Mouse (Mus musculus): ENCODE data around the gene Usp20. TPM values are rescaled to one million over a fixed set of nuclear protein-coding genes. Genes with fewer than 3 reads are reported as not detected.

Usp20 gene
- polyA plus RNA-seq, 1 experiment from 2014 or later: 43.0 TPM

GRCm38 (mm10) chr2:31024618-31025370 lies 42.7 kb downstream of the Usp20 start:
- WGBS: 30% methylated on average over 5 of the region's 5 CpGs
- Histone ChIP-seq H3K27me3 (replicated peaks) (no peaks in the 10 kb centered on the region), H3K4me1 (no peaks in the 10 kb centered on the region), H3K9me3 (no peaks in the 10 kb centered on the region), H3K9ac (no peak overlapping the region), H3K27ac (no peak overlapping the region), H3K4me2 (replicated peaks) (no peak overlapping the region), H3K4me3 (no peak overlapping the region), H3K36me3 (peaks cover 42% of the 10 kb centered on the region)
- ATAC-seq (ENCODE audit: low FRiP score, low read depth): no peak

GRCm38 (mm10) chr2:31025458-31025857 lies 43.4 kb downstream of the Usp20 start:
- Histone ChIP-seq H3K9me3 (no peaks in the 10 kb centered on the region), H3K36me3 (peaks cover 39% of the 10 kb centered on the region), H3K4me2 (replicated peaks) (no peak overlapping the region), H3K27me3 (replicated peaks) (no peaks in the 10 kb centered on the region), H3K27ac (no peak overlapping the region), H3K9ac (no peak overlapping the region), H3K4me3 (no peak overlapping the region), H3K4me1 (no peaks in the 10 kb centered on the region)
- ATAC-seq (ENCODE audit: low FRiP score, low read depth): no peak
- 80% methylated on average over 3 of the region's 3 CpGs for WGBS

- WGBS: 72% methylated on average over 8 of the region's 8 CpGs
- Histone ChIP-seq H3K9me3 (no peaks in the 10 kb centered on the region), H3K27ac (no peak overlapping the region), H3K36me3 (peaks cover 32% of the 10 kb centered on the region), H3K4me1 (no peaks in the 10 kb centered on the region), H3K4me3 (no peak overlapping the region), H3K27me3 (replicated peaks) (no peaks in the 10 kb centered on the region), H3K9ac (no peak overlapping the region), H3K4me2 (replicated peaks) (no peak overlapping the region)
- ATAC-seq (ENCODE audit: low FRiP score, low read depth): no peak
Observed at GRCm38 (mm10) chr2:31026642-31027041, 44.6 kb downstream of the Usp20 start.

GRCm38 (mm10) chr2:31031972-31032371 lies 49.9 kb downstream of the Usp20 start:
- no peak overlapping the region for H3K4me2 ChIP-seq (replicated peaks)

GRCm38 (mm10) chr2:31036811-31037210 lies 54.7 kb downstream of the Usp20 start:
- no peak for ATAC-seq (ENCODE audit: low FRiP score, low read depth)
- Histone ChIP-seq H3K4me2 (replicated peaks) (no peak overlapping the region), H3K4me3 (no peak overlapping the region), H3K27me3 (replicated peaks) (no peaks in the 10 kb centered on the region), H3K4me1 (no peaks in the 10 kb centered on the region), H3K9me3 (no peaks in the 10 kb centered on the region), H3K27ac (no peak overlapping the region), H3K36me3 (peaks cover 65% of the 10 kb centered on the region), H3K9ac (no peak overlapping the region)
- 95% methylated on average over 6 of the region's 6 CpGs for WGBS

More at GRCm38 (mm10) chr2:31031972-31032371, 49.9 kb downstream of the Usp20 start:
- Histone ChIP-seq H3K9ac (no peak overlapping the region), H3K27ac (no peak overlapping the region), H3K4me3 (no peak overlapping the region), H3K27me3 (replicated peaks) (no peaks in the 10 kb centered on the region), H3K9me3 (no peaks in the 10 kb centered on the region), H3K36me3 (peaks cover 68% of the 10 kb centered on the region), H3K4me1 (no peaks in the 10 kb centered on the region)
- no peak for ATAC-seq (ENCODE audit: low FRiP score, low read depth)
- WGBS: 95% methylated on average over 7 of the region's 7 CpGs

GRCm38 (mm10) chr2:31040043-31040442 lies 58.0 kb downstream of the Usp20 start:
- H3K4me2 ChIP-seq (replicated peaks): no peak overlapping the region
- no peaks in the 10 kb centered on the region for H3K4me1 ChIP-seq
- H3K9me3 ChIP-seq: no peaks in the 10 kb centered on the region
- 97% methylated on average over 3 of the region's 3 CpGs for WGBS
- no peak overlapping the region for H3K27ac ChIP-seq
- H3K4me3 ChIP-seq: no peak overlapping the region
- H3K36me3 ChIP-seq: peaks cover 43% of the 10 kb centered on the region
- no peak for ATAC-seq (ENCODE audit: low FRiP score, low read depth)
- no peak overlapping the region for H3K9ac ChIP-seq
- no peaks in the 10 kb centered on the region for H3K27me3 ChIP-seq (replicated peaks)

GRCm38 (mm10) chr2:31040487-31040886 lies 58.4 kb downstream of the Usp20 start:
- Histone ChIP-seq H3K9ac (no peak overlapping the region), H3K27me3 (replicated peaks) (no peaks in the 10 kb centered on the region), H3K4me1 (no peaks in the 10 kb centered on the region), H3K36me3 (peaks cover 39% of the 10 kb centered on the region), H3K27ac (no peak overlapping the region), H3K9me3 (no peaks in the 10 kb centered on the region), H3K4me3 (no peak overlapping the region), H3K4me2 (replicated peaks) (no peak overlapping the region)
- no peak for ATAC-seq (ENCODE audit: low FRiP score, low read depth)
- WGBS: 84% methylated on average over 3 of the region's 3 CpGs

- Histone ChIP-seq H3K27me3 (replicated peaks) (no peaks in the 10 kb centered on the region), H3K4me2 (replicated peaks) (no peak overlapping the region), H3K36me3 (peaks cover 35% of the 10 kb centered on the region), H3K27ac (no peak overlapping the region), H3K9me3 (no peaks in the 10 kb centered on the region), H3K9ac (no peak overlapping the region), H3K4me3 (no peak overlapping the region), H3K4me1 (no peaks in the 10 kb centered on the region)
- WGBS: 91% methylated on average over 6 of the region's 6 CpGs
- ATAC-seq (ENCODE audit: low FRiP score, low read depth): no peak
Observed at GRCm38 (mm10) chr2:31041386-31041785, 59.3 kb downstream of the Usp20 start.

GRCm38 (mm10) chr2:31042881-31043280 lies 60.8 kb downstream of the Usp20 start:
- H3K9ac ChIP-seq: no peak overlapping the region
- H3K9me3 ChIP-seq: no peaks in the 10 kb centered on the region
- ATAC-seq (ENCODE audit: low FRiP score, low read depth): no peak
- no peaks in the 10 kb centered on the region for H3K4me1 ChIP-seq
- H3K27ac ChIP-seq: no peak overlapping the region
- H3K36me3 ChIP-seq: peaks cover 28% of the 10 kb centered on the region
- no peak overlapping the region for H3K4me2 ChIP-seq (replicated peaks)
- no peaks in the 10 kb centered on the region for H3K27me3 ChIP-seq (replicated peaks)
- no peak overlapping the region for H3K4me3 ChIP-seq
- WGBS: 92% methylated on average over 6 of the region's 6 CpGs

GRCm38 (mm10) chr2:31043856-31044255 lies 61.8 kb downstream of the Usp20 start:
- no peak overlapping the region for H3K9ac ChIP-seq
- H3K36me3 ChIP-seq: peaks cover 21% of the 10 kb centered on the region
- H3K27ac ChIP-seq: no peak overlapping the region
- no peak overlapping the region for H3K4me2 ChIP-seq (replicated peaks)
- H3K27me3 ChIP-seq (replicated peaks): no peaks in the 10 kb centered on the region
- H3K9me3 ChIP-seq: no peaks in the 10 kb centered on the region
- WGBS: 100% methylated on average over 1 of the region's 1 CpGs
- H3K4me3 ChIP-seq: no peak overlapping the region
- no peak for ATAC-seq (ENCODE audit: low FRiP score, low read depth)
- H3K4me1 ChIP-seq: no peaks in the 10 kb centered on the region

GRCm38 (mm10) chr2:31048037-31048436 lies 66.0 kb downstream of the Usp20 start:
- Histone ChIP-seq H3K36me3 (peaks cover 23% of the 10 kb centered on the region), H3K4me3 (no peak overlapping the region), H3K4me1 (no peaks in the 10 kb centered on the region), H3K9ac (no peak overlapping the region), H3K9me3 (no peaks in the 10 kb centered on the region), H3K27me3 (replicated peaks) (no peaks in the 10 kb centered on the region), H3K4me2 (replicated peaks) (no peak overlapping the region), H3K27ac (no peak overlapping the region)
- WGBS: 92% methylated on average over 6 of the region's 6 CpGs
- ATAC-seq (ENCODE audit: low FRiP score, low read depth): no peak

- H3K36me3 ChIP-seq: peaks cover 49% of the 10 kb centered on the region
- H3K27ac ChIP-seq: no peak overlapping the region
- H3K4me3 ChIP-seq: no peak overlapping the region
- H3K4me2 ChIP-seq (replicated peaks): no peak overlapping the region
- H3K9me3 ChIP-seq: no peaks in the 10 kb centered on the region
- H3K4me1 ChIP-seq: no peaks in the 10 kb centered on the region
- H3K9ac ChIP-seq: no peak overlapping the region
- WGBS: 85% methylated on average over 10 of the region's 10 CpGs
- H3K27me3 ChIP-seq (replicated peaks): no peaks in the 10 kb centered on the region
- ATAC-seq (ENCODE audit: low FRiP score, low read depth): no peak
Observed at GRCm38 (mm10) chr2:31052441-31052840, 70.4 kb downstream of the Usp20 start.

- 95% methylated on average over 13 of the region's 13 CpGs for WGBS
- Histone ChIP-seq H3K27me3 (replicated peaks) (no peaks in the 10 kb centered on the region), H3K36me3 (peaks cover 49% of the 10 kb centered on the region), H3K4me1 (no peaks in the 10 kb centered on the region), H3K9me3 (no peaks in the 10 kb centered on the region), H3K4me3 (no peak overlapping the region), H3K27ac (no peak overlapping the region), H3K4me2 (replicated peaks) (no peak overlapping the region), H3K9ac (no peak overlapping the region)
- ATAC-seq (ENCODE audit: low FRiP score, low read depth): no peak
Observed at GRCm38 (mm10) chr2:31053426-31053825, 71.3 kb downstream of the Usp20 start.

Measured in neural tube, embryonic 12.5 days (tissue).